In the genomic region with DNA sequence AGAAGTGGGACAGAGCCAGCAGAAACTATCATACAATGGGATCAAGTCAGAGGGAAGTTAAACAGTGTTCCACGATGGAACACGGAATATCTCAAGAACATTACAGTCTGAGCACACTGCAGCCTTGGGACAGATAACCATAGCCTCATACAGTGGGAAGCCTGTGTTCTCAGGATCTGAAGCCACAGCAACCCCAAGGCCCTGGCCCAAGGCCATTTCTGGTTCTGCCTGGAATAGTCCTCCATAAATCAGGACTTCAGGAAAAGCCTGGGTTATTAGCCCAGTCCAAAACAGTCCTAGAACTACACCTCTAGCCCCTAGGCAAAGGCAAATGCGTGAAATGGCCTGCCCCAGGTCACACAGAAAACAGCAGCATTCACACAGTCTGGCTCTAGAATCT, we compare ENCODE assay signal across 24 mouse cellular contexts. TPM values are rescaled to one million over a fixed set of nuclear protein-coding genes. Genes with fewer than 3 reads are reported as not detected.
DNase-seq lines count a peak whose midpoint lies in the region; ATAC-seq lines count a peak whose summit lies in the region.
"Had no signal": no experiment of that assay in that cellular context is flagged by ENCODE, and none has a peak within 500 bp of the region (broad histone marks: within the 10 kb centered on the region; RNA-seq: fewer than 3 reads in every experiment).

No protein-coding gene starts in this region.

- 86% methylated on average over 3 of the region's 3 CpGs for WGBS in midbrain, embryonic 11.5 days

- ATAC-seq in midbrain, embryonic 11.5 days (ENCODE audit: low FRiP score): no peak
- ATAC-seq: CD4-positive, CD25-positive, alpha-beta regulatory T cell, adult 4 months; forebrain, embryonic 13.5 days; forebrain, postnatal 0 days had no signal

- no peak overlapping the region for H3K27ac ChIP-seq in midbrain, embryonic 11.5 days (ENCODE audit: low read depth, low read length)
- H3K27ac ChIP-seq: embryonic facial prominence, embryonic 10.5 days; forebrain, embryonic 13.5 days; gastrocnemius, adult 2 months; heart, embryonic 15.5 days; hindbrain, embryonic 13.5 days had no signal

- no peak overlapping the region for H3K4me3 ChIP-seq in midbrain, embryonic 11.5 days (ENCODE audit: low read depth, low read length)
- H3K4me3 ChIP-seq: embryonic facial prominence, embryonic 10.5 days; forebrain, embryonic 13.5 days; gastrocnemius, adult 2 months; heart, embryonic 15.5 days; hindbrain, embryonic 13.5 days had no signal

- DNase-seq in heart, adult 11 months: peak; percentile 67
- DNase-seq in heart, adult 8-10 months (ENCODE audit: low spot score): no peak
- DNase-seq in urinary bladder, postnatal 14 days (ENCODE audit: low spot score): peak; percentile 10
- no peak for DNase-seq in urinary bladder, adult 18-20 months (ENCODE audit: low spot score in 2 of 2)
- DNase-seq in adrenal gland, postnatal 25 days: peak; percentile 74
- DNase-seq in testis, postnatal 14 days (ENCODE audit: low spot score): peak; percentile 82
- no peak for DNase-seq in frontal cortex, postnatal 36 days (ENCODE audit: low spot score in 2 of 2)
- DNase-seq in midbrain, embryonic 11.5 days (ENCODE audit: low spot score, missing footprints): no peak
- DNase-seq: B cell, adult 2 months; cerebellum, adult 2 months; cerebellum, postnatal 10 days; forebrain, postnatal 0 days; gastrocnemius, adult 2 months; gastrocnemius, postnatal 36 days; heart, adult 18-20 months; heart, postnatal 14 days had no signal

- no peaks in the 10 kb centered on the region for H3K4me1 ChIP-seq in midbrain, embryonic 11.5 days (ENCODE audit: control insufficient read depth, insufficient read depth, low read length)
- H3K4me1 ChIP-seq: embryonic facial prominence, embryonic 10.5 days; forebrain, embryonic 13.5 days; hindbrain, embryonic 13.5 days had no signal

- no peaks in the 10 kb centered on the region for H3K9me3 ChIP-seq in midbrain, embryonic 11.5 days (ENCODE audit: control insufficient read depth, low read length)
- H3K9me3 ChIP-seq: embryonic facial prominence, embryonic 10.5 days; forebrain, embryonic 13.5 days; G1E; heart, embryonic 15.5 days; hindbrain, embryonic 13.5 days had no signal

- H3K27me3 ChIP-seq in midbrain, embryonic 11.5 days (ENCODE audit: control insufficient read depth, insufficient read depth, low read length): no peaks in the 10 kb centered on the region
- H3K27me3 ChIP-seq: forebrain, embryonic 13.5 days; heart, embryonic 15.5 days; hindbrain, embryonic 13.5 days had no signal

- no peak overlapping the region for H3K9ac ChIP-seq in midbrain, embryonic 11.5 days (ENCODE audit: low read length)
- H3K9ac ChIP-seq: forebrain, embryonic 13.5 days; forebrain, postnatal 0 days; heart, embryonic 15.5 days; hindbrain, embryonic 13.5 days had no signal

- no peak overlapping the region for H3K4me2 ChIP-seq in midbrain, embryonic 11.5 days
- H3K4me2 ChIP-seq: forebrain, embryonic 13.5 days; heart, embryonic 11.5 days; heart, embryonic 15.5 days; hindbrain, embryonic 13.5 days had no signal

- H3K36me3 ChIP-seq in midbrain, embryonic 11.5 days (ENCODE audit: control insufficient read depth, insufficient read depth, low read length): no peaks in the 10 kb centered on the region
- H3K36me3 ChIP-seq: embryonic facial prominence, embryonic 10.5 days; G1E; heart, embryonic 15.5 days; hindbrain, embryonic 13.5 days had no signal

RNA-seq across cellular contexts. Expression of a gene that starts 23.7 kb away (rescaled TPM):
- total RNA-seq in heart, adult 8-10 months (2022): 10 to 100 TPM; 15.4 to 21.3 (median 18.7) TPM
- total RNA-seq in adrenal gland, postnatal 25 days (2021): 41.9 and 46.1 TPM in 2 replicates
- polyA plus RNA-seq in midbrain, embryonic 11.5 days (2014; fragmentation: Nextera tagmentation; extraction: Ambion mirVana): 24.1 and 24.2 TPM in 2 replicates

RNA-seq across cellular contexts. Expression of a gene that starts 27.4 kb away (rescaled TPM):
- under 1 TPM; 0.37 to 0.85 (median 0.54) TPM for total RNA-seq in heart, adult 8-10 months (2022)
- total RNA-seq in adrenal gland, postnatal 25 days (2021): 1.0 and 1.3 TPM in 2 replicates
- polyA plus RNA-seq in midbrain, embryonic 11.5 days (2014; fragmentation: Nextera tagmentation; extraction: Ambion mirVana): 2.3 and 2.9 TPM in 2 replicates
- total RNA-seq: hematopoietic stem cell, adult 5-6 weeks had no signal

Comparison
In these comparisons a context has a peak if more than half of its experiments do, and no peak if none do; other contexts are left out.
1. DNase-seq: peak in heart, adult 11 months (single experiment), urinary bladder, postnatal 14 days (single experiment), adrenal gland, postnatal 25 days (single experiment) and testis, postnatal 14 days (single experiment); none in heart, adult 8-10 months (single experiment), urinary bladder, adult 18-20 months (0 of 2), frontal cortex, postnatal 36 days (0 of 2) and midbrain, embryonic 11.5 days (single experiment).